Mouse (Mus musculus) embryonic fibroblast, embryonic 13.5 days (primary cell): Measurements from ENCODE around the gene Ptcra. TPM values are rescaled to one million over a fixed set of nuclear protein-coding genes. Genes with fewer than 3 reads are reported as not detected.

ENCODE experiments used
- H3K27ac ChIP-seq: 2 replicates; pipeline ENCODE4 v1.5.1; 2012; ENCODE audit warnings: low read length, control low read depth, inconsistent platforms; ENCODE audit not compliant: insufficient read depth
- H3K4me1 ChIP-seq: 2 replicates; pipeline ENCODE4 v1.6.1; 2011; ENCODE audit warnings: low read length; ENCODE audit not compliant: control insufficient read depth, insufficient read depth
- H3K4me3 ChIP-seq: 2 replicates; pipeline ENCODE4 v1.5.1; 2011; ENCODE audit warnings: mild to moderate bottlenecking, control low read depth, low read length; ENCODE audit not compliant: insufficient read depth
- CTCF ChIP-seq: IDR thresholded peaks from 2 replicates; pipeline ENCODE4 v1.5.1; 2011; ENCODE audit warnings: mild to moderate bottlenecking, control low read depth, low read length, moderate library complexity, borderline replicate concordance; ENCODE audit not compliant: insufficient read depth
- POLR2A ChIP-seq: IDR thresholded peaks from 2 replicates; pipeline ENCODE4 v1.6.1; 2011; ENCODE audit warnings: low read depth, mild to moderate bottlenecking, control low read depth, low read length, moderate library complexity
- polyA plus RNA-seq: library from polyadenylated mRNA; stranded (reverse); fragments of >200 nt; gene quantifications from 2 replicates; pipeline ENCODE4 v1.2.4, GENCODE M21; 2011; ENCODE audit warnings: low read depth; ENCODE audit not compliant: missing spikeins, insufficient read length

Ptcra gene
- polyA plus RNA-seq, 1 experiment, result not detected

DNA sequence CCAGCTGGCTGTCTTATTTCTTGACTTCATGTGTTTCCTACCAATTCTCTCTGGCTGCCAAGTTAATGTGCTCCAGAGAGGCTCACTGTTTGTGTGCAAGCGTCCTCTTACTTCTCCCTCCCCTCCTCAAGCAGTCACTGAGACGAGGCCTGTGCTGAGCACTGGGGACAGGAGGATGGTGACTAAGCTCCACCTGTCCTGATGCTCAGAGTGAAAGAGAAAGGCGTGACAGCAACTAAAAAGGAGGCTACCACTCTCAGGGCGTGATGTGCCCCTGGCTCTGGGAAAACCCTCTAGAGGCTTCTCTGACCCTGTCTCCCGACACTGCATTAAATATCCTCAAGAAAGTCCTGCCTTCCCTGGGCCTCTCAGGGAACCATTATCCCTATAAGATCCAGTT is 14.2 kb downstream of the Ptcra start:
- Histone ChIP-seq H3K4me3 (no peak overlapping the region), H3K4me1 (0 out of 2 replicates have a peak, but pooled peaks cover 5% of the 10 kb centered on the region), H3K27ac (no peak overlapping the region)
- TF ChIP-seq POLR2A (no peak), CTCF (no peak)

DNA sequence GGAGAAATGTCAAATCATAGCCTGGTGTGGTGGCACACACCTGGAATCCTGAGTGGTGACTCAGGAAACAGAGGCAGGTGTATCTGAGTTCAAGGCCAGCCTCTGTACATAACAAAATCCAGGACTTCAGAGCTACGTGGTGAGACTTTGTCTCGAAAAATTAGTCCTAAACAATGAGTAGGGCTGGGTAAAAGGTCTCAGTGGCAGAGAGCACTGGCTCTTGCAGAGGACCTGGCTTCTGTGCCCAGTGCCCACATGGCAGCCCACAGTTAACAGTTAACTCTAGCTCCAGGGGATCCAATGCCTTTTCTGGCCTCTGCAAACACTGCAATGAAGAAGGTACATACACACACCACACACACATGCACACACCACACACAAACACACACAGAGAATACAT is 15.7 kb downstream of the Ptcra start:
- H3K27ac ChIP-seq, result no peak overlapping the region
- TF ChIP-seq POLR2A, result no peak
- no peak for TF ChIP-seq CTCF

DNA sequence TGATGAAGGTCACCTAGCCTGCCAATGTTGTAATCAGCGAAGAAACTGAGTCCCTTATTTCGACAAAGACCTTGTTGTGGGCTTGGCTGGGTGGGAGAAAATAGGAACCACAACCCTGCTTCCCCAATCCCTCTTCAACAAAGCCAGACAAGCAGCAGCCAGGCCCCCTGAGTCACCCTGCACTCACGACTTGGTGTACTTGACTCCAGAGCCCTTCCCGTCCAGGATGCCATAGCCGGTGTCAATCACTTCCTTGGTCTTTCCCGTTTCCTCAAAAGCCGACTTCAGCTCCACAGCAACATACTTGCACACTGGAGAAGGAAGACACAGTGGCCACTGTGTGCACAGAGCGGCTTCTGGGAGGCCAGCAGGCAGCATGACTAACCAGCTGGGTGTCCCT is 16.3 kb downstream of the Ptcra start:
- no peak overlapping the region for H3K4me3 ChIP-seq
- H3K27ac ChIP-seq, result no peak overlapping the region
- TF ChIP-seq CTCF, result no peak
- no peak for TF ChIP-seq POLR2A
- 0 out of 2 replicates have a peak, but pooled peaks cover 5% of the 10 kb centered on the region for H3K4me1 ChIP-seq

More for the DNA sequence above, 15.7 kb downstream of the Ptcra start:
- no peak overlapping the region for H3K4me3 ChIP-seq
- 0 out of 2 replicates have a peak, but pooled peaks cover 5% of the 10 kb centered on the region for H3K4me1 ChIP-seq

GRCm38 (mm10) chr17:46745506-46745905 is 18.0 kb downstream of the Ptcra start:
- TF ChIP-seq CTCF (no peak), POLR2A (no peak)

GRCm38 (mm10) chr17:46742986-46743385 is 20.5 kb downstream of the Ptcra start:
- no peak overlapping the region for H3K27ac ChIP-seq
- no peak for TF ChIP-seq POLR2A
- TF ChIP-seq CTCF, result no peak
- H3K4me1 ChIP-seq, result no peaks in the 10 kb centered on the region
- no peak overlapping the region for H3K4me3 ChIP-seq

More at GRCm38 (mm10) chr17:46745506-46745905, 18.0 kb downstream of the Ptcra start:
- Histone ChIP-seq H3K4me1 (no peaks in the 10 kb centered on the region), H3K4me3 (no peak overlapping the region), H3K27ac (no peak overlapping the region)

DNA sequence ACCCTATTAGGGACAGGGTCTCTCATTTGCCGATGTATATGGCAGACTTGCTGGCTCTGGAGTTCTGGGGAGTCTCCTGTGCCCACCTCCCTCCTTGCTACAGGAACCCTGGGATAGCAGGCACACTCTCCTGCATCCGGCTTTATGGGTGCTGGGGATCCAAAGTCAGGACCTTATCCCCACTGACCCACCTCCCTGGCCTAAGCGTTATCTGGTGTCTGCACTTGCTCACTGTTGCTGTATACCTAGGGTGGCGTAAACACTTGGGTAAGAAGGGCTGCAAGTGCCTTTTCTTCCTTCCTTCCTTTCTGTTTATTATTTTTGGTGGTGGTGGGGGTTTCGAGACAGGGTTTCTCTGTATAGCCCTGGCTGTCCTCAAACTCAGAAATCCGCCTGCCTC is 22.2 kb downstream of the Ptcra start:
- H3K4me3 ChIP-seq, result no peak overlapping the region
- no peak for TF ChIP-seq CTCF
- no peak for TF ChIP-seq POLR2A
- H3K4me1 ChIP-seq, result no peaks in the 10 kb centered on the region
- no peak overlapping the region for H3K27ac ChIP-seq

GRCm38 (mm10) chr17:46736160-46736559 is 27.4 kb downstream of the Ptcra start:
- Histone ChIP-seq H3K27ac (no peak overlapping the region), H3K4me1 (no peaks in the 10 kb centered on the region), H3K4me3 (no peak overlapping the region)
- TF ChIP-seq POLR2A, result no peak
- TF ChIP-seq CTCF, result peak; percentile 33; the same call in 1 of the 2 replicates

- H3K27ac ChIP-seq, result no peak overlapping the region
- no peaks in the 10 kb centered on the region for H3K4me1 ChIP-seq
- TF ChIP-seq POLR2A (no peak), CTCF (no peak)
- H3K4me3 ChIP-seq, result no peak overlapping the region
Observed at GRCm38 (mm10) chr17:46735287-46735686, 28.2 kb downstream of the Ptcra start.

GRCm38 (mm10) chr17:46734055-46734454 is 29.5 kb downstream of the Ptcra start:
- H3K4me1 ChIP-seq, result no peaks in the 10 kb centered on the region
- H3K4me3 ChIP-seq, result no peak overlapping the region
- no peak overlapping the region for H3K27ac ChIP-seq
- TF ChIP-seq CTCF (no peak), POLR2A (no peak)

DNA sequence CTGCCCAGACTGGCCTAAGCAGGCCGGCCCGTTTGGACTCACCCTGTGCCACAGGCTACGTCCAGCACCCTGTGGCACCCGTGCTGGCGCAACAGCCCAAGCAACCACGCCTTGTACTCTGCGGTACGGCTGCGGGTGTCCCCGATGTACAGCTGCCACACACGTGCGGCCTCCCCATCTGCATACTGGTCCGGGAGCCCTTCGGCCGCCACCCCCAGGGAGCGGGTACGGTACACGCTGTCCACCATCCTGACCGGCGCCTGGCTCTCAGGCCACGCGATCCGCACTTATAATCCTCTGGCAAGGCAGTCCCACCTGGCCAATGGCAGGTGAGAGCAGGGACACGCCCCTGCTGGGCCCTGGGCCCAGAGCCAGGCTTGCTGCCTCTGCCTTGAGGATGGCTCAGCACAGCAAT is 34.6 kb downstream of the Ptcra start, which contains the start of gene Gnmt:
Gene Gnmt (minus strand): TSS at position 265 of the 415 bp plus-strand sequence.
- Histone ChIP-seq H3K4me1 (no peaks in the 10 kb centered on the region), H3K27ac (no peak within 1 kb of the TSS), H3K4me3 (no peak within 1 kb of the TSS)
- no peak for TF ChIP-seq CTCF
- no peak for TF ChIP-seq POLR2A

DNA sequence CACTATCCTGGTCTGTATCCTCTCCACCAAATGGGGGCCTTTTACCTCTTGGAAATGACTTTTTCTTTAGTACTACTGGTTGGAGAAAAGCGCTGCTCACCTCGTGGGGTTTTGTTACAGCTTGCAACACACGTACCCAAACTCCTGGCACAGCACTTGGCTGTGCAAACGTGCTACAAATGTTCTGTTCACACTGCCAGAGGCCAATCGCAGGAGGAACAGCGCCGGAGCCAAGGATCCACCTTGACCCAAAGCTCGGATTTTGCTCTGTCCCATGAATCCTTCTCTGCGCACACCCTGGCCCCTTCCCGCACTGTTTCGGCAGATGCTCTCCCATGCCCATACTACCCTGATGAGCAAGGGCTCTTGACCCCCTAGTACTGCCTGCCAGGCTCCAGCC is 35.0 kb downstream of the Ptcra start:
- no peaks in the 10 kb centered on the region for H3K4me1 ChIP-seq
- no peak for TF ChIP-seq POLR2A
- no peak for TF ChIP-seq CTCF
- H3K27ac ChIP-seq, result no peak overlapping the region
- H3K4me3 ChIP-seq, result no peak overlapping the region
